Mouse (Mus musculus): Measurements from ENCODE around the gene C2cd4a. TPM values are rescaled to one million over a fixed set of nuclear protein-coding genes. Genes with fewer than 3 reads are reported as not detected.

C2cd4a gene
- polyA plus RNA-seq, 1 experiment from 2014 or later, result 0.80 TPM

GRCm38 (mm10) chr9:67830411-67831358 is 1.4 kb downstream of the C2cd4a start:
- H3K4me2 ChIP-seq, result peak overlapping the region; percentile 85
- H3K9me3 ChIP-seq, result no peaks in the 10 kb centered on the region
- WGBS, result 2% methylated on average over 78 of the region's 84 CpGs
- H3K4me3 ChIP-seq, result peak overlapping the region; percentile 64
- peaks cover 44% of the 10 kb centered on the region for H3K27me3 ChIP-seq
- no peaks in the 10 kb centered on the region for H3K36me3 ChIP-seq
- H3K4me1 ChIP-seq (replicated peaks), result peaks cover 19% of the 10 kb centered on the region
- H3K9ac ChIP-seq, result peak overlapping the region; percentile 31
- peak; percentile 72 for ATAC-seq (ENCODE audit: low FRiP score, low read depth)
- no peak overlapping the region for H3K27ac ChIP-seq (replicated peaks)

DNA sequence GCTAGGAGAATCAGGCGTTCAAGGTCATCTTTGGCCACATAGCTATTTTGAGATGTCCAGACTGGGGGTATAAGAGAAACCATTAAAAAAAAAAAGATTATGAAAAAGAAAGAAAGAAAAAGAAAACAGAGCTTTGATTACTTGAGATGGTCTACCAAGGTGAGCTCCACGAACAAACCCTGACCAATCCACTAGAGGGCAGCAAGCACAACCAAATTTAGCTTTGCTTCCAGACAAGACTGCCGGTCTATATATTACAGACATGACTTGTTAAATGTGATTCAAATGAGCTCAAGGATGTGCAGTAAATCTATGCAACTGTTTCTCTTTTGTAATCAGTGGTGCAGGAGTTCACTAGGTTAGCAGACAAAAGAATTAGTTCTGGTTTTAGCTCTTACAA is 3.9 kb downstream of the C2cd4a start:
- ATAC-seq (ENCODE audit: low FRiP score, low read depth), result no peak

GRCm38 (mm10) chr9:67825527-67825926 is 6.6 kb downstream of the C2cd4a start:
- Histone ChIP-seq H3K9me3 (no peaks in the 10 kb centered on the region), H3K9ac (no peak overlapping the region), H3K4me3 (no peak overlapping the region), H3K36me3 (no peaks in the 10 kb centered on the region), H3K27me3 (peaks cover 15% of the 10 kb centered on the region; the same call in 1 of the 2 replicates), H3K4me1 (replicated peaks) (peaks cover 2% of the 10 kb centered on the region; the same call in 1 of the 2 replicates), H3K27ac (replicated peaks) (no peak overlapping the region), H3K4me2 (no peak overlapping the region)
- ATAC-seq (ENCODE audit: low FRiP score, low read depth), result no peak
- WGBS, result 87% methylated on average over 7 of the region's 7 CpGs

More for the DNA sequence above, 3.9 kb downstream of the C2cd4a start:
- Histone ChIP-seq H3K27ac (replicated peaks) (no peak overlapping the region), H3K9me3 (no peaks in the 10 kb centered on the region), H3K36me3 (no peaks in the 10 kb centered on the region), H3K9ac (no peak overlapping the region), H3K4me1 (replicated peaks) (peaks cover 19% of the 10 kb centered on the region), H3K27me3 (peaks cover 38% of the 10 kb centered on the region), H3K4me3 (no peak overlapping the region), H3K4me2 (no peak overlapping the region)
- 11% methylated on average over 3 of the region's 3 CpGs for WGBS

GRCm38 (mm10) chr9:67823131-67823530 is 9.0 kb downstream of the C2cd4a start:
- Histone ChIP-seq H3K27ac (replicated peaks) (no peak overlapping the region), H3K4me3 (no peak overlapping the region), H3K9ac (no peak overlapping the region), H3K9me3 (no peaks in the 10 kb centered on the region), H3K4me2 (no peak overlapping the region), H3K36me3 (no peaks in the 10 kb centered on the region), H3K4me1 (replicated peaks) (no peaks in the 10 kb centered on the region), H3K27me3 (no peaks in the 10 kb centered on the region)
- WGBS, result 84% methylated on average over 5 of the region's 5 CpGs
- ATAC-seq (ENCODE audit: low FRiP score, low read depth), result no peak

- H3K4me3 ChIP-seq, result no peak overlapping the region
- WGBS, result 85% methylated on average over 4 of the region's 4 CpGs
- no peaks in the 10 kb centered on the region for H3K27me3 ChIP-seq
- H3K9me3 ChIP-seq, result no peaks in the 10 kb centered on the region
- H3K36me3 ChIP-seq, result no peaks in the 10 kb centered on the region
- 0 out of 2 replicates have a peak, but pooled peaks cover 4% of the 10 kb centered on the region for H3K4me1 ChIP-seq (replicated peaks)
- no peak overlapping the region for H3K9ac ChIP-seq
- no peak overlapping the region for H3K4me2 ChIP-seq
- no peak for ATAC-seq (ENCODE audit: low FRiP score, low read depth)
- no peak overlapping the region for H3K27ac ChIP-seq (replicated peaks)
Measured at GRCm38 (mm10) chr9:67818668-67818950, 13.5 kb downstream of the C2cd4a start.

- no peaks in the 10 kb centered on the region for H3K36me3 ChIP-seq
- WGBS, result 67% methylated on average over 10 of the region's 10 CpGs
- H3K4me2 ChIP-seq, result no peak overlapping the region
- H3K27ac ChIP-seq (replicated peaks), result no peak overlapping the region
- H3K9ac ChIP-seq, result no peak overlapping the region
- ATAC-seq (ENCODE audit: low FRiP score, low read depth), result no peak
- no peak overlapping the region for H3K4me3 ChIP-seq
- H3K27me3 ChIP-seq, result no peaks in the 10 kb centered on the region
- H3K4me1 ChIP-seq (replicated peaks), result 0 out of 2 replicates have a peak, but pooled peaks cover 4% of the 10 kb centered on the region
- no peaks in the 10 kb centered on the region for H3K9me3 ChIP-seq
Measured at GRCm38 (mm10) chr9:67817898-67818667, 14.0 kb downstream of the C2cd4a start.

GRCm38 (mm10) chr9:67816172-67816928 is 15.8 kb downstream of the C2cd4a start:
- no peaks in the 10 kb centered on the region for H3K9me3 ChIP-seq
- no peaks in the 10 kb centered on the region for H3K27me3 ChIP-seq
- H3K4me1 ChIP-seq (replicated peaks), result 0 out of 2 replicates have a peak, but pooled peaks cover 4% of the 10 kb centered on the region
- no peak overlapping the region for H3K4me2 ChIP-seq
- H3K36me3 ChIP-seq, result no peaks in the 10 kb centered on the region
- H3K9ac ChIP-seq, result no peak overlapping the region
- H3K27ac ChIP-seq (replicated peaks), result no peak overlapping the region
- 72% methylated on average over 2 of the region's 2 CpGs for WGBS
- no peak overlapping the region for H3K4me3 ChIP-seq
- no peak for ATAC-seq (ENCODE audit: low FRiP score, low read depth)

- WGBS, result 22% methylated on average over 8 of the region's 8 CpGs
- Histone ChIP-seq H3K36me3 (no peaks in the 10 kb centered on the region), H3K4me3 (no peak overlapping the region), H3K9ac (no peak overlapping the region), H3K9me3 (no peaks in the 10 kb centered on the region), H3K4me2 (no peak overlapping the region), H3K27me3 (no peaks in the 10 kb centered on the region), H3K27ac (replicated peaks) (no peak overlapping the region), H3K4me1 (replicated peaks) (0 out of 2 replicates have a peak, but pooled peaks cover 7% of the 10 kb centered on the region)
- no peak for ATAC-seq (ENCODE audit: low FRiP score, low read depth)
Measured at GRCm38 (mm10) chr9:67813665-67814337, 18.3 kb downstream of the C2cd4a start.

DNA sequence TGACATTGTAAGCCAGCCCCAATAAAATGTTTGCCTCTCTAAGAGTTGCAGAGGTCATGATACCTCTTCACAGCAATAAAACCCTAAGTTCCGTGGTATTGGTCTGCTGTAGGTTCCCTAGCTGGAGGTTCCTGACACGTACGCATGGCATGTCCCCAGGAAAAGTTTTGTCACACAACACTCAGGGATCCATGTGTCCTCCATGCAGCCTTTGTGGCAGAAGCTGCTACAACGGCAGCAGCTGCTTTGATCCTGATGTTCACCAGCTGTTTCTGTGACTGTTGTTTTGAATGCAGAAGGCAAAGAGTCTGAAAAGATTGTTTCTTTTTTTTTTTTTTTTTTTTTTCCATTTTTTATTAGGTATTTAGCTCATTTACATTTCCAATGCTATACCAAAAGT is 19.0 kb downstream of the C2cd4a start:
- WGBS, result 74% methylated on average over 4 of the region's 4 CpGs
- H3K4me2 ChIP-seq, result no peak overlapping the region
- H3K9me3 ChIP-seq, result no peaks in the 10 kb centered on the region
- no peak overlapping the region for H3K4me3 ChIP-seq
- ATAC-seq (ENCODE audit: low FRiP score, low read depth), result no peak
- no peak overlapping the region for H3K9ac ChIP-seq
- no peaks in the 10 kb centered on the region for H3K27me3 ChIP-seq
- H3K27ac ChIP-seq (replicated peaks), result no peak overlapping the region
- no peaks in the 10 kb centered on the region for H3K36me3 ChIP-seq
- 0 out of 2 replicates have a peak, but pooled peaks cover 7% of the 10 kb centered on the region for H3K4me1 ChIP-seq (replicated peaks)

- Histone ChIP-seq H3K4me3 (no peak overlapping the region), H3K4me2 (no peak overlapping the region), H3K4me1 (replicated peaks) (0 out of 2 replicates have a peak, but pooled peaks cover 7% of the 10 kb centered on the region), H3K9me3 (no peaks in the 10 kb centered on the region), H3K36me3 (no peaks in the 10 kb centered on the region), H3K27ac (replicated peaks) (no peak overlapping the region), H3K9ac (no peak overlapping the region), H3K27me3 (no peaks in the 10 kb centered on the region)
- ATAC-seq (ENCODE audit: low FRiP score, low read depth), result no peak
- WGBS, result 86% methylated on average over 3 of the region's 3 CpGs
Measured at GRCm38 (mm10) chr9:67811116-67811515, 21.0 kb downstream of the C2cd4a start.

GRCm38 (mm10) chr9:67810527-67810926 is 21.6 kb downstream of the C2cd4a start:
- no peak for ATAC-seq (ENCODE audit: low FRiP score, low read depth)
- H3K4me2 ChIP-seq, result no peak overlapping the region
- no peak overlapping the region for H3K9ac ChIP-seq
- H3K9me3 ChIP-seq, result no peaks in the 10 kb centered on the region
- WGBS, result 64% methylated on average over 6 of the region's 6 CpGs
- H3K36me3 ChIP-seq, result no peaks in the 10 kb centered on the region
- H3K27ac ChIP-seq (replicated peaks), result no peak overlapping the region
- H3K4me3 ChIP-seq, result no peak overlapping the region
- H3K4me1 ChIP-seq (replicated peaks), result 0 out of 2 replicates have a peak, but pooled peaks cover 7% of the 10 kb centered on the region
- no peaks in the 10 kb centered on the region for H3K27me3 ChIP-seq

All from hindbrain, embryonic 15.5 days (tissue).